Mouse (Mus musculus) T-helper 1 cell (primary cell): ENCODE measurements around the gene Adgb.

Experiments used
- in situ Hi-C: fragments of 300-600 bp; cut with MboI, MseI; formaldehyde crosslinking; loops from one replicate; pipeline ENCODE4 v1.15.1; 2025; ENCODE audit warnings: high pct_unique_total_duplicates

Gene Adgb

GRCm38 (mm10) chr10:10350550-10350949 lies 121.6 kb downstream of the Adgb start:
- in situ Hi-C loops, result loop anchor here (10.0 kb wide), 1 partner anchor 214 kb away; no protein-coding TSS in a partner anchor

GRCm38 (mm10) chr10:10343930-10344329 lies 128.2 kb downstream of the Adgb start:
- in situ Hi-C loops, result no loop called here

- in situ Hi-C loops, result loop anchor here (5.0 kb wide), 1 partner anchor 533 kb away; no protein-coding TSS in a partner anchor
Observed at GRCm38 (mm10) chr10:10325560-10325959, 146.6 kb downstream of the Adgb start.

GRCm38 (mm10) chr10:10322961-10323360 lies 149.2 kb downstream of the Adgb start:
- in situ Hi-C loops, result no loop called here

GRCm38 (mm10) chr10:10321119-10321781 lies 150.9 kb downstream of the Adgb start:
- in situ Hi-C loops, result no loop called here

- in situ Hi-C loops, result no loop called here
Observed at GRCm38 (mm10) chr10:10320364-10321083, 151.6 kb downstream of the Adgb start.

GRCm38 (mm10) chr10:10318086-10318485 lies 154.0 kb downstream of the Adgb start:
- in situ Hi-C loops, result no loop called here

- in situ Hi-C loops, result no loop called here
Observed at GRCm38 (mm10) chr10:10315631-10316030, 156.5 kb downstream of the Adgb start.

- in situ Hi-C loops, result no loop called here
Observed at GRCm38 (mm10) chr10:10314521-10314920, 157.6 kb downstream of the Adgb start.

GRCm38 (mm10) chr10:10309877-10310426 lies 162.2 kb downstream of the Adgb start:
- in situ Hi-C loops, result no loop called here

- in situ Hi-C loops, result no loop called here
Observed at GRCm38 (mm10) chr10:10309056-10309455, 163.1 kb downstream of the Adgb start.

GRCm38 (mm10) chr10:10307384-10307783 lies 164.7 kb downstream of the Adgb start:
- in situ Hi-C loops, result no loop called here

- in situ Hi-C loops, result no loop called here
Observed at GRCm38 (mm10) chr10:10304370-10304769, 167.8 kb downstream of the Adgb start.

- in situ Hi-C loops, result no loop called here
Observed at GRCm38 (mm10) chr10:10301692-10302091, 170.4 kb downstream of the Adgb start.

GRCm38 (mm10) chr10:10300915-10301439 lies 171.1 kb downstream of the Adgb start:
- in situ Hi-C loops, result no loop called here

- in situ Hi-C loops, result no loop called here
Observed at GRCm38 (mm10) chr10:10299987-10300386, 172.1 kb downstream of the Adgb start.

- in situ Hi-C loops, result no loop called here
Observed at GRCm38 (mm10) chr10:10287221-10287867, 184.8 kb downstream of the Adgb start.
